Mouse (Mus musculus) lung, postnatal 0 days (tissue): Measurements from ENCODE around the gene Atp2a2.

Source experiments
- CTCF ChIP-seq: IDR thresholded peaks from 2 replicates; pipeline ENCODE4 v1.5.1; 2016; ENCODE audit warnings: antibody characterized with exemption, mild to moderate bottlenecking
- EP300 ChIP-seq: IDR thresholded peaks from 2 replicates; pipeline ENCODE4 v1.6.1; 2016; ENCODE audit warnings: antibody characterized with exemption, mild to moderate bottlenecking, control low read depth

DNA sequence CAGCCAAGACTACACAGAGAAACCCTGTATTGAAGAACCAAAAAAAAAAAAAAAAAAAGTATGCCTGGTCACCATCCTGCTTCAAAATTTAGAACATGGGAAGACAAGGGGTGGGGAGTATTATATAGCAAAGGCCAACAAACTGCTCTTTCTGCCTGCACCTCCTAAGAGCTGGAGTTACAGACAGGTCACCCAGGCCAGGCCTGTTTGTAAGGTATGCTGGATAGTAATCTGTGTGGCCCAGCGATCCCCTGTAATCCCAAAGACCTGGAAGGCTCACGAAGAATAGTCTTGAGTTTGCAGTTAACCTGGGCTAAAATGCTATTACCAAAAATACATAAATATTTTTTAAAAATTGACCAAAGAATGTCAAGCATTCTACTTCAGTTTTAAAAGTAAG, 11.9 kb downstream of the Atp2a2 start:
- TF ChIP-seq CTCF (no peak), EP300 (no peak)
